Mouse (Mus musculus) MEL (cell line): ENCODE measurements around the gene Ppp1ca. TPM values are rescaled to one million over a fixed set of nuclear protein-coding genes. Genes with fewer than 3 reads are reported as not detected.

Source experiments
- DNase-seq: peaks from one replicate; pipeline ENCODE4 v3.0.0; 2011; ENCODE audit warnings: low read depth, low spot score
- H3K27ac ChIP-seq: 2 replicates; pipeline ENCODE4 v1.5.1; 2012; ENCODE audit warnings: low read depth, mild to moderate bottlenecking, control low read depth, low read length, moderate library complexity; ENCODE audit not compliant: control insufficient read depth
- H3K27me3 ChIP-seq, 2 experiments: fragments of 150-350 bp in 1 of 2; sonication (generic) in 1 of 2; 2 replicates each; pipeline ENCODE4 v1.6.1; 2012; ENCODE audit warnings: low read length in 2 of 2, mild to moderate bottlenecking in 2 of 2, improper control_type of control experiment in 1 of 2, moderate library complexity in 1 of 2; ENCODE audit not compliant: insufficient read depth in 2 of 2, control insufficient read depth in 1 of 2
- H3K36me3 ChIP-seq, 2 experiments: 2 replicates each; pipeline ENCODE4 v1.6.1; 2012 to 2014; ENCODE audit warnings: low read length in 2 of 2, improper control_type of control experiment in 1 of 2, inconsistent platforms in 1 of 2, mild to moderate bottlenecking in 1 of 2; ENCODE audit not compliant: insufficient read depth in 2 of 2, control insufficient read depth in 1 of 2
- H3K4me1 ChIP-seq, 2 experiments: fragments of 150-350 bp in 1 of 2; sonication (generic) in 1 of 2; 2 replicates each; pipeline ENCODE4 v1.6.1; 2012; ENCODE audit warnings: low read length in 2 of 2, improper control_type of control experiment in 1 of 2, mild to moderate bottlenecking in 1 of 2; ENCODE audit not compliant: insufficient read depth in 2 of 2, control insufficient read depth in 1 of 2
- H3K4me3 ChIP-seq, 2 experiments: fragments of 150-350 bp in 1 of 2; sonication (generic) in 1 of 2; 2 replicates each; pipeline ENCODE4 v1.5.1; 2012; ENCODE audit warnings: low read depth in 2 of 2, low read length in 2 of 2, mild to moderate bottlenecking in 2 of 2, moderate library complexity in 2 of 2, control low read depth in 1 of 2, improper control_type of control experiment in 1 of 2; ENCODE audit not compliant: control insufficient read depth in 1 of 2, insufficient read depth in 1 of 2
- H3K79me2 ChIP-seq: 2 replicates; pipeline ENCODE4 v1.6.1; 2012; ENCODE audit warnings: mild to moderate bottlenecking, low read length, moderate library complexity; ENCODE audit not compliant: control insufficient read depth, poor library complexity, insufficient read depth
- H3K9ac ChIP-seq: 2 replicates; pipeline ENCODE4 v1.6.1; 2012; ENCODE audit warnings: low read depth, mild to moderate bottlenecking, control low read depth, low read length, moderate library complexity; ENCODE audit not compliant: control insufficient read depth, poor library complexity, severe bottlenecking
- H3K9me3 ChIP-seq: fragments of 150-350 bp; sonication (generic); replicated peaks from 2 replicates; pipeline ENCODE4 v1.6.1; 2012; ENCODE audit warnings: mild to moderate bottlenecking, low read length, improper control_type of control experiment, moderate library complexity; ENCODE audit not compliant: insufficient read depth
- BHLHE40 ChIP-seq: IDR thresholded peaks from 2 replicates; pipeline ENCODE4 v1.6.1; 2012; ENCODE audit warnings: low read depth, mild to moderate bottlenecking, inconsistent platforms, low read length, improper control_type of control experiment, borderline replicate concordance
- CHD2 ChIP-seq: IDR thresholded peaks from 2 replicates; pipeline ENCODE4 v1.6.1; 2011; ENCODE audit warnings: low read length, improper control_type of control experiment
- E2F4 ChIP-seq: IDR thresholded peaks from 2 replicates; pipeline ENCODE4 v1.6.1; 2011; ENCODE audit warnings: low read depth, low read length, improper control_type of control experiment, borderline replicate concordance
- ELF1 ChIP-seq: IDR thresholded peaks from 2 replicates; pipeline ENCODE4 v1.6.1; 2014; ENCODE audit warnings: low read depth, mild to moderate bottlenecking, inconsistent platforms, low read length, improper control_type of control experiment, moderate library complexity
- GATA1 ChIP-seq: IDR thresholded peaks from 2 replicates; pipeline ENCODE4 v1.6.1; 2011; ENCODE audit warnings: low read depth, low read length, improper control_type of control experiment
- JUND ChIP-seq: IDR thresholded peaks from 2 replicates; pipeline ENCODE4 v1.6.1; 2011; ENCODE audit warnings: low read depth, mild to moderate bottlenecking, improper control_type of control experiment, low read length
- MAFK ChIP-seq: IDR thresholded peaks from 2 replicates; pipeline ENCODE4 v1.6.1; 2011; ENCODE audit warnings: low read depth, mild to moderate bottlenecking, low read length, improper control_type of control experiment, borderline replicate concordance
- MAZ ChIP-seq: IDR thresholded peaks from 2 replicates; pipeline ENCODE4 v1.6.1; 2012; ENCODE audit warnings: low read depth, mild to moderate bottlenecking, inconsistent platforms, low read length, improper control_type of control experiment
- MXI1 ChIP-seq: IDR thresholded peaks from 2 replicates; pipeline ENCODE4 v1.6.1; 2011; ENCODE audit warnings: mild to moderate bottlenecking, low read depth, low read length, improper control_type of control experiment
- POLR2A ChIP-seq, 2 experiments: IDR thresholded peaks; 2 replicates each; pipeline ENCODE4 v1.6.1; 2011 to 2012; ENCODE audit warnings: low read length in 2 of 2, mild to moderate bottlenecking in 2 of 2, control low read depth in 1 of 2, improper control_type of control experiment in 1 of 2, low read depth in 1 of 2, moderate library complexity in 1 of 2; ENCODE audit not compliant: control insufficient read depth in 1 of 2, insufficient read depth in 1 of 2, poor library complexity in 1 of 2
- POLR2AphosphoS2 ChIP-seq: IDR thresholded peaks from 2 replicates; pipeline ENCODE4 v1.6.1; 2011; ENCODE audit warnings: low read length, improper control_type of control experiment
- POLR2AphosphoS5 ChIP-seq: IDR thresholded peaks from 2 replicates; pipeline ENCODE4 v1.6.1; 2012; ENCODE audit warnings: low read depth, borderline replicate concordance, mild to moderate bottlenecking, inconsistent platforms, low read length, moderate library complexity, mixed read lengths
- RAD21 ChIP-seq: IDR thresholded peaks from 2 replicates; pipeline ENCODE4 v1.6.1; 2011; ENCODE audit warnings: mild to moderate bottlenecking, low read depth, low read length, improper control_type of control experiment
- RCOR1 ChIP-seq: IDR thresholded peaks from 2 replicates; pipeline ENCODE4 v1.6.1; 2012; ENCODE audit warnings: low read depth, mild to moderate bottlenecking, inconsistent platforms, low read length, improper control_type of control experiment
- SIN3A ChIP-seq: IDR thresholded peaks from 2 replicates; pipeline ENCODE4 v1.6.1; 2012; ENCODE audit warnings: low read length, improper control_type of control experiment, inconsistent platforms
- SMC3 ChIP-seq: IDR thresholded peaks from 2 replicates; pipeline ENCODE4 v1.6.1; 2011; ENCODE audit warnings: low read depth, low read length, improper control_type of control experiment
- TAL1 ChIP-seq: IDR thresholded peaks from 2 replicates; pipeline ENCODE4 v1.6.1; 2012; ENCODE audit warnings: mild to moderate bottlenecking, inconsistent platforms, low read length, moderate library complexity, mixed read lengths
- TBP ChIP-seq: IDR thresholded peaks from 2 replicates; pipeline ENCODE4 v1.8.0; 2011; ENCODE audit warnings: low read depth, low read length, improper control_type of control experiment
- TCF12 ChIP-seq: IDR thresholded peaks from 2 replicates; pipeline ENCODE4 v1.6.1; 2014; ENCODE audit warnings: low read depth, mild to moderate bottlenecking, inconsistent platforms, low read length, improper control_type of control experiment, moderate library complexity
- USF1 ChIP-seq: IDR thresholded peaks from 2 replicates; pipeline ENCODE4 v1.6.1; 2014; ENCODE audit warnings: low read depth, mild to moderate bottlenecking, inconsistent platforms, low read length, improper control_type of control experiment, moderate library complexity
- USF2 ChIP-seq, 2 experiments: IDR thresholded peaks; 2 replicates each; pipeline ENCODE4 v1.6.1; 2011 to 2012; ENCODE audit warnings: improper control_type of control experiment in 2 of 2, low read length in 2 of 2, borderline replicate concordance in 1 of 2, inconsistent platforms in 1 of 2, low read depth in 1 of 2, mild to moderate bottlenecking in 1 of 2; ENCODE audit not compliant: insufficient read depth in 1 of 2
- ZC3H11A ChIP-seq: IDR thresholded peaks from 2 replicates; pipeline ENCODE4 v1.6.1; 2012; ENCODE audit warnings: low read depth, mild to moderate bottlenecking, inconsistent platforms, low read length, improper control_type of control experiment
- ZMIZ1 ChIP-seq: IDR thresholded peaks from 2 replicates; pipeline ENCODE4 v1.6.1; 2012; ENCODE audit warnings: low read depth, mild to moderate bottlenecking, inconsistent platforms, low read length, improper control_type of control experiment, moderate library complexity
- polyA plus RNA-seq, 2 experiments: library from polyadenylated mRNA; stranded (reverse) in 1 of 2; unstranded in 1 of 2; fragments of >175 nt in 1 of 2; fragments of >200 nt in 1 of 2; gene quantifications; 2 replicates each; pipeline versions ENCODE4 v1.2.1 to v1.2.4; 2012; ENCODE audit warnings: low replicate concordance in 2 of 2, low read depth in 1 of 2; ENCODE audit not compliant: insufficient read length in 2 of 2, insufficient read depth in 1 of 2, missing spikeins in 1 of 2
- total RNA-seq: library from RNA; depleted of rRNA; stranded (reverse); fragments of 300-350 nt; gene quantifications from 2 replicates; pipeline ENCODE4 v1.2.3, GENCODE M21; 2012

Ppp1ca gene
- total and polyA plus RNA-seq, 3 experiments: 453 to 505 (median 455) TPM

DNA sequence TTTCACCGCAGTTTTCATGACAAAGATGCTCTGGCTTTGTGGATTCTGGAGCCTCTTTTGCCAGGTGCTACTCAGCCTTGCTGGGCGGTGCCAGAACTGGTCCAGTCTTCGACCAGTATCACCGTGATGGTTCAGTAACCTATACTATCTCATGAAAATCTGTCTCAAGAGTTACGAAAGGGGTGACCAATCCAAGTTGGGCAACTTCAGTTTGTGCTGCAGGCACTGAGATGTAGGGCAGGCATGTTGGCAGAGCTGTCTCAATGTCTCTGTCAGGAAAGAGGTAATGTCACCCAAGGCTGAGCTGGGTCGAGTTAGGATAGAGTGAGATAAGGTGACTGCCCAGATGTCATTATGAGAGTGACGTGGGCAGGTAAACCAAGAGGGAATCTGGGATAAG lies 11.5 kb upstream of the Ppp1ca start:
- Histone ChIP-seq H3K27me3 (no peaks in the 10 kb centered on the region), H3K79me2 (no peaks in the 10 kb centered on the region), H3K9ac (no peak overlapping the region), H3K27ac (no peak overlapping the region), H3K36me3 (0 out of 4 replicates have a peak, but pooled peaks cover 0 to 2% of the 10 kb centered on the region in 2 experiments), H3K4me1 (no peaks in the 10 kb centered on the region), H3K4me3 (no peak overlapping the region), H3K9me3 (no peaks in the 10 kb centered on the region)
- no peak for DNase-seq
- TF ChIP-seq CHD2: no peak
- TF ChIP-seq ZMIZ1: no peak
- TF ChIP-seq RAD21: no peak
- no peak for TF ChIP-seq SIN3A
- TF ChIP-seq POLR2A (IDR thresholded peaks at IDR 0.05; ENCODE audit: control insufficient read depth in 1 of 2, insufficient read depth in 1 of 2, low read depth in 1 of 2, low read length in 2 of 2, poor library complexity in 1 of 2): no peak
- TF ChIP-seq MXI1: no peak
- TF ChIP-seq BHLHE40: no peak
- no peak for TF ChIP-seq TAL1
- TF ChIP-seq RCOR1: no peak

DNA sequence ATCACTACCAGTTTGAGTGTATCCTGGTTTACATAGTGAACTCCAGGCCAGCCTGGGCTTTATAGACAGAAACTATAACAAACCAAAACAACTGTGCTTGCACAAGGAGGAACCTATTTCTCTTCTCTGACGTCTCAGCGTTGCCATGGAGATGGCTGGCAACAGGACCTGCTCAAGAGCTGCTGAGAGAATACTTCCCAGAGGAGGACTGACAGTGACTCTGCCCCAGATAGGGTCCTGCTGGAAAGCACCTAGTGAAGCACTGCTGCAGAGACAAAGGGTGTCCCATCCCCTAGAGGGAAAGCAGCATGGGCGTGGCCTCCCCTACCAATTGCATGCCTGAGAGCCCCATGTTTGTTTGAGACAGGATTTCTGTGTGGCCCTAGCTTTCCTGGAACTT lies 10.0 kb upstream of the Ppp1ca start:
- Histone ChIP-seq H3K79me2 (no peaks in the 10 kb centered on the region), H3K9ac (no peak overlapping the region), H3K9me3 (no peaks in the 10 kb centered on the region), H3K27me3 (no peaks in the 10 kb centered on the region), H3K4me3 (no peak overlapping the region), H3K27ac (no peak overlapping the region), H3K36me3 (0 out of 4 replicates have a peak, but pooled peaks cover 0 to 2% of the 10 kb centered on the region in 2 experiments), H3K4me1 (no peaks in the 10 kb centered on the region)
- TF ChIP-seq USF2 (IDR thresholded peaks at IDR 0.05; ENCODE audit: borderline replicate concordance in 1 of 2, insufficient read depth in 1 of 2, low read depth in 1 of 2, low read length in 2 of 2) (no peak), SIN3A (peak; percentile 13; the same call in 1 of the 2 replicates)
- DNase-seq: peak; percentile 70

DNA sequence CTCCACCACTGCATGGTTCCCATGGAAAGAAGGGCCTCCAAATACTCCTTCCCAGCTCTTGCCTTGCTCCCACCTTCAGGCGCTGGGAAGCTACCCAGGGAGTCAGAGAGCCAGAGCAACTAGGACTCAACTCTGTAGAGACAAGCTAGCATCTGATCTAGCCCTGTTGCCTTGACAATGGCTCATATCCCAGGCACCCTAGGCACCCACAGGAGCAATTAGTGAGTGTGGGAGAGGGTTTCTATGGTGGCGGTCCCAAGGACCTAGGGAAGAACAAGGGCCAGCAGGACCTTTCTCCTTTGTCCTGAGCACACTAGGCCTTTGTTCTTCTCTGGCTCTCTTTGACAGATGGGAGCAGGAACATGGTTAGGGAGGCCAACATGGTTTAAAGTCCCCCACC lies 8.2 kb upstream of the Ppp1ca start:
- no peak for DNase-seq
- no peaks in the 10 kb centered on the region for H3K4me1 ChIP-seq
- no peaks in the 10 kb centered on the region for H3K27me3 ChIP-seq
- no peaks in the 10 kb centered on the region for H3K79me2 ChIP-seq
- no peak overlapping the region for H3K27ac ChIP-seq
- H3K4me3 ChIP-seq: no peak overlapping the region
- H3K36me3 ChIP-seq: 0 out of 4 replicates have a peak, but pooled peaks cover 0 to 2% of the 10 kb centered on the region in 2 experiments
- no peak for TF ChIP-seq MXI1
- no peak for TF ChIP-seq E2F4
- no peak for TF ChIP-seq SMC3
- TF ChIP-seq ELF1: no peak
- TF ChIP-seq POLR2AphosphoS5: no peak
- TF ChIP-seq MAFK: no peak
- no peak for TF ChIP-seq USF1
- TF ChIP-seq POLR2AphosphoS2: no peak
- no peak for TF ChIP-seq TAL1
- no peak for TF ChIP-seq RCOR1
- no peak for TF ChIP-seq ZC3H11A
- no peak for TF ChIP-seq CHD2
- TF ChIP-seq TCF12: no peak
- no peak for TF ChIP-seq TBP
- TF ChIP-seq GATA1: no peak
- TF ChIP-seq BHLHE40: no peak
- TF ChIP-seq MAZ: no peak
- no peak for TF ChIP-seq JUND
- TF ChIP-seq, all 39 proteins: peak for 0
- no peak overlapping the region for H3K9ac ChIP-seq
- no peaks in the 10 kb centered on the region for H3K9me3 ChIP-seq
